Mouse (Mus musculus): ENCODE measurements around the gene Gm20388.

Gene Gm20388

GRCm38 (mm10) chr8:121955825-121956500 lies 2045.3 kb downstream of the Gm20388 start:
- intact Hi-C loops (cut with DNase I): no loop called here

- intact Hi-C loops (cut with DNase I): no loop called here
Measured at GRCm38 (mm10) chr8:121958395-121958794, 2047.8 kb downstream of the Gm20388 start.

- intact Hi-C loops (cut with DNase I): no loop called here
Measured at GRCm38 (mm10) chr8:121962892-121963291, 2052.3 kb downstream of the Gm20388 start.

GRCm38 (mm10) chr8:121964716-121965512 lies 2054.3 kb downstream of the Gm20388 start:
- intact Hi-C loops (cut with DNase I): no loop called here

GRCm38 (mm10) chr8:121966110-121966509 lies 2055.5 kb downstream of the Gm20388 start:
- intact Hi-C loops (cut with DNase I): no loop called here

- intact Hi-C loops (cut with DNase I): no loop called here
Measured at GRCm38 (mm10) chr8:121966714-121967448, 2056.2 kb downstream of the Gm20388 start.

- intact Hi-C loops (cut with DNase I): no loop called here
Measured at GRCm38 (mm10) chr8:121967977-121968376, 2057.3 kb downstream of the Gm20388 start.

GRCm38 (mm10) chr8:121968542-121968941 lies 2057.9 kb downstream of the Gm20388 start:
- intact Hi-C loops (cut with DNase I): no loop called here

- intact Hi-C loops (cut with DNase I): no loop called here
Measured at GRCm38 (mm10) chr8:121970225-121970624, 2059.6 kb downstream of the Gm20388 start.

- intact Hi-C loops (cut with DNase I): no loop called here
Measured at GRCm38 (mm10) chr8:121971488-121972058, 2060.9 kb downstream of the Gm20388 start.

GRCm38 (mm10) chr8:121973906-121974305 lies 2063.3 kb downstream of the Gm20388 start:
- intact Hi-C loops (cut with DNase I): no loop called here

GRCm38 (mm10) chr8:121977819-121978590 lies 2067.4 kb downstream of the Gm20388 start:
- intact Hi-C loops (cut with DNase I): loop anchor here (1.0 to 5.0 kb wide), 3 partner anchors 159 to 355 kb away; no protein-coding TSS in a partner anchor

- intact Hi-C loops (cut with DNase I): loop anchor here (1.0 to 5.0 kb wide), 2 partner anchors 159 to 355 kb away; no protein-coding TSS in a partner anchor
Measured at GRCm38 (mm10) chr8:121978670-121979069, 2068.0 kb downstream of the Gm20388 start.

GRCm38 (mm10) chr8:121980792-121981519 lies 2070.3 kb downstream of the Gm20388 start:
- intact Hi-C loops (cut with DNase I): no loop called here

GRCm38 (mm10) chr8:121981520-121981895 lies 2070.9 kb downstream of the Gm20388 start:
- intact Hi-C loops (cut with DNase I): no loop called here

- intact Hi-C loops (cut with DNase I): no loop called here
Measured at GRCm38 (mm10) chr8:121985673-121986072, 2075.0 kb downstream of the Gm20388 start.

GRCm38 (mm10) chr8:121987892-121988291 lies 2077.3 kb downstream of the Gm20388 start:
- intact Hi-C loops (cut with DNase I): no loop called here

GRCm38 (mm10) chr8:121990506-121991255 lies 2080.0 kb downstream of the Gm20388 start:
- intact Hi-C loops (cut with DNase I): no loop called here

GRCm38 (mm10) chr8:121991611-121992010 lies 2081.0 kb downstream of the Gm20388 start:
- intact Hi-C loops (cut with DNase I): no loop called here

Measured in adrenal gland (tissue).